Mouse (Mus musculus): ENCODE measurements at regions not wholly inside any gene's neighbourhood (a gene's known extent, or its start where the extent isn't known, plus 50 kb on each side); places are given as distances from the start of the nearest gene placed in this dataset.

DNA sequence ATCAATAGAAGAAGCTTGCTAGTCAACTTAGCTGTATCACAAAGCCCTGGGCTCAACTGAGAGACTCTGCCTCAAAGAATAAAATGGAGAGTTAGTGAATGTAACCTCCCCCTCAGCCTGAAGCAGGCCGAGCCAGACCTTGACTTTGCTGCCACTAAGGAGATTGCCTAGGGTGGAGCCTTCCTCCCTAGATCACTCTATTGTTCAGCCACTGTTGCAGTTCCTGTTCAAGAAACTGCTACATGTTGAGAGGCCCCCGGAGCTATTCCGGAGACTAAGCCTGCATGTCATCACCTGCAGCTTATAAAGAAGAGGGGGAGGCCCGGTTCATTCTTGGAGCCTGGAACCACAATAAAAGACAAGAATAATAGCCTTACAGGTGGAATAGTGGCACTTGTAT lies 257.9 kb downstream of the Adgrg6 start:
- Histone ChIP-seq H3K36me3 (replicated peaks) (no peaks in the 10 kb centered on the region), H3K27me3 (ENCODE audit: insufficient read depth, low read length) (peaks cover 2% of the 10 kb centered on the region; the same call in 1 of the 2 replicates), H3K9me3 (replicated peaks) (no peaks in the 10 kb centered on the region), H3K4me1 (ENCODE audit: insufficient read depth, low read depth, low read length) (no peaks in the 10 kb centered on the region), H3K4me3 (ENCODE audit: low read depth, low read length) (no peak overlapping the region)
- no peak for DNase-seq (ENCODE audit: low spot score)
- TF ChIP-seq GATA2 (IDR thresholded peaks at IDR 0.05; ENCODE audit: borderline replicate concordance, low read depth, low read length): no peak
- TF ChIP-seq GATA1 (IDR thresholded peaks at IDR 0.05; ENCODE audit: borderline replicate concordance, low read length): no peak
- TF ChIP-seq TAL1 (conservative IDR thresholded peaks at IDR 0.05; ENCODE audit: low read depth, low read length): no peak
- TF ChIP-seq POLR2AphosphoS5 (IDR thresholded peaks at IDR 0.05; ENCODE audit: insufficient replicate concordance, low read depth, low read length): no peak
- TF ChIP-seq CTCF (IDR thresholded peaks at IDR 0.05; ENCODE audit: low read depth, low read length): no peak
- no peak for ATAC-seq (ENCODE audit: extremely low read depth, insufficient number of reproducible peaks, low FRiP score, poor library complexity, severe bottlenecking)

DNA sequence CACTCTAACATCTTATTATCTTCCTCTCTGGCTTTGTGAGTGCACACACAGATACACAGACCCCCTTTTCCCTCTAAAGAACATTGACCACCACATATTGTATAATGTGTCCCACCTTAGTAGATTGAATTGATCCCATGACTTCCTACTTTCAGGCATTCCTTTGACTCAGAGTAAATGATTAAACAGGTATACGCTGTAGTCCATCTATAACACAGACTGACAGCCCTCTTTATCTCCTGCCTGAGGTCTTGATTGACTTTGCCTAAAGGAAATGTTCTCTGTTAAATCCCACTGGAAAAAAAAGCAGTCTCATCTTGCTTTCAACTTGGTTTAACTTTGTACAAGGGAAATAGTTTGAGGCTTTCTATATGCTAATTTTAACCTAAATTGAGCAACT lies 268.8 kb downstream of the Adgrg6 start:
- H3K4me3 ChIP-seq (ENCODE audit: low read depth, low read length): no peak overlapping the region
- DNase-seq (ENCODE audit: low spot score) (no peak), ATAC-seq (ENCODE audit: extremely low read depth, insufficient number of reproducible peaks, low FRiP score, poor library complexity, severe bottlenecking) (no peak)
- no peaks in the 10 kb centered on the region for H3K4me1 ChIP-seq (ENCODE audit: insufficient read depth, low read depth, low read length)
- TF ChIP-seq GATA2 (IDR thresholded peaks at IDR 0.05; ENCODE audit: borderline replicate concordance, low read depth, low read length) (no peak), CTCF (IDR thresholded peaks at IDR 0.05; ENCODE audit: low read depth, low read length) (no peak), TAL1 (conservative IDR thresholded peaks at IDR 0.05; ENCODE audit: low read depth, low read length) (no peak), POLR2AphosphoS5 (IDR thresholded peaks at IDR 0.05; ENCODE audit: insufficient replicate concordance, low read depth, low read length) (no peak), GATA1 (IDR thresholded peaks at IDR 0.05; ENCODE audit: borderline replicate concordance, low read length) (no peak)
- no peaks in the 10 kb centered on the region for H3K36me3 ChIP-seq (replicated peaks)
- no peaks in the 10 kb centered on the region for H3K27me3 ChIP-seq (ENCODE audit: insufficient read depth, low read length)
- no peaks in the 10 kb centered on the region for H3K9me3 ChIP-seq (replicated peaks)

DNA sequence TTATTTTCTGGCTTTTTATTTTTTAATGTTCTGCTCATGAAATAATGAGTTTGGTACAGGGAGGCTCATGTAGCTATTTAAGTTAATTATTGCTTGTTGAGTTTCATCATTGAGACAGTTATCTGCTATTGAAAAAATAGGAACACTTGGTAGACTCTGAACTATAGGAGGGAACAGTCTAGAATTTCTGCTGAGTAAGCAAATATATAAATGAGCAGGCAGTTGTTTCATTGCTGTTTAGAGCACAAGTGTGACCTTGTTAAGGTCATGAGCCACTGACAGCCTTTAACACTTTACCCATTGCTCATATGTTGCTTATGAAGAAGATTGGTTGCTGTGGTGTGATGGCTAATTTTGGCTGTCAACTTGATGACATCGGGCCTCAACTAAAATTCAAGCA lies 270.0 kb downstream of the Adgrg6 start:
- DNase-seq (ENCODE audit: low spot score) (no peak), ATAC-seq (ENCODE audit: extremely low read depth, insufficient number of reproducible peaks, low FRiP score, poor library complexity, severe bottlenecking) (no peak)
- Histone ChIP-seq H3K9me3 (replicated peaks) (no peaks in the 10 kb centered on the region), H3K36me3 (replicated peaks) (no peaks in the 10 kb centered on the region), H3K4me3 (ENCODE audit: low read depth, low read length) (no peak overlapping the region), H3K27me3 (ENCODE audit: insufficient read depth, low read length) (no peaks in the 10 kb centered on the region), H3K4me1 (ENCODE audit: insufficient read depth, low read depth, low read length) (no peaks in the 10 kb centered on the region)
- TF ChIP-seq GATA2 (IDR thresholded peaks at IDR 0.05; ENCODE audit: borderline replicate concordance, low read depth, low read length) (no peak), GATA1 (IDR thresholded peaks at IDR 0.05; ENCODE audit: borderline replicate concordance, low read length) (no peak), CTCF (IDR thresholded peaks at IDR 0.05; ENCODE audit: low read depth, low read length) (no peak), TAL1 (conservative IDR thresholded peaks at IDR 0.05; ENCODE audit: low read depth, low read length) (no peak), POLR2AphosphoS5 (IDR thresholded peaks at IDR 0.05; ENCODE audit: insufficient replicate concordance, low read depth, low read length) (no peak)

DNA sequence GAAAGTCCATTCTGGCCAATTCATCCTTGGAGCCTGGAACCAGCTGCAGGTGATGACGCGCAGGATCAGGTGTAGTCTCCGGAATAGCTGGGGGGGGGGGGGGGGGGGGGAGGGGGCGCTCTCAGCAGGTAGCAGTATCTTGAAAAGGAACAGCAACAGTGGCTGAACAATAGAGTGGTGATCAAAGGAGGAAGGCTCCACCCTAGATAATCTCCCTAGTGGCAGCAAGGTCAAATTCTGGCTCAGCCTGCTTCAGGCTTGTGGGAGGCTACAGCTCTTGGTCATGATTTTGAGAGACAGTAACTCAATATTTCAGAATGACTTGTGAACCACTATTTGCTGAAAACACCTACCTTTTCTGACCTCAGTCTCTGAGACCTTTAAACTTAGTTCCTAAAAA lies 275.5 kb downstream of the Adgrg6 start:
- DNase-seq (ENCODE audit: low spot score): no peak
- Histone ChIP-seq H3K27me3 (ENCODE audit: insufficient read depth, low read length) (no peaks in the 10 kb centered on the region), H3K9me3 (replicated peaks) (no peaks in the 10 kb centered on the region), H3K4me3 (ENCODE audit: low read depth, low read length) (no peak overlapping the region), H3K36me3 (replicated peaks) (no peaks in the 10 kb centered on the region), H3K4me1 (ENCODE audit: insufficient read depth, low read depth, low read length) (no peaks in the 10 kb centered on the region)
- no peak for TF ChIP-seq POLR2AphosphoS5 (IDR thresholded peaks at IDR 0.05; ENCODE audit: insufficient replicate concordance, low read depth, low read length)
- TF ChIP-seq GATA2 (IDR thresholded peaks at IDR 0.05; ENCODE audit: borderline replicate concordance, low read depth, low read length): no peak
- no peak for TF ChIP-seq TAL1 (conservative IDR thresholded peaks at IDR 0.05; ENCODE audit: low read depth, low read length)
- no peak for TF ChIP-seq CTCF (IDR thresholded peaks at IDR 0.05; ENCODE audit: low read depth, low read length)
- no peak for TF ChIP-seq GATA1 (IDR thresholded peaks at IDR 0.05; ENCODE audit: borderline replicate concordance, low read length)
- ATAC-seq (ENCODE audit: extremely low read depth, insufficient number of reproducible peaks, low FRiP score, poor library complexity, severe bottlenecking): no peak

DNA sequence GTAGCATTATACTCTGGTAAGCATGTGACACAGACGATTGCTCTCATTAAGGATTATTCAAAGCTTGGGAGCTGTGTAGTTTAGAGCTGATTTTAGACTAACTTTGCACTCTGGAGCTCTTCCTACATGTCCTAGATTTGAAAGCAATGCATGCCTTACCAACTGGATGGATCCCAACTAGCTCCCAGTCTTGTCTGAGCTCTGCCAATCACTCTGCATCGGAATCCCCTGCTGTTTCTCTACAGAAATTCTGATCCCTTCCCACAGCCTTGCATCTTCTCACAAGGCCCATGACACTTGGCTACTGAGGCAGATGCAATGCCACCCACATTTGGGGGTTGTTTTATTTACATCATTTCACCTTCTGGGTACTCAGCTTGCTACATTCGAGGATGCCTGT lies 277.8 kb downstream of the Adgrg6 start:
- H3K4me3 ChIP-seq (ENCODE audit: low read depth, low read length): no peak overlapping the region
- TF ChIP-seq TAL1 (conservative IDR thresholded peaks at IDR 0.05; ENCODE audit: low read depth, low read length): no peak
- no peak for TF ChIP-seq POLR2AphosphoS5 (IDR thresholded peaks at IDR 0.05; ENCODE audit: insufficient replicate concordance, low read depth, low read length)
- no peak for TF ChIP-seq CTCF (IDR thresholded peaks at IDR 0.05; ENCODE audit: low read depth, low read length)
- no peak for TF ChIP-seq GATA1 (IDR thresholded peaks at IDR 0.05; ENCODE audit: borderline replicate concordance, low read length)
- no peak for TF ChIP-seq GATA2 (IDR thresholded peaks at IDR 0.05; ENCODE audit: borderline replicate concordance, low read depth, low read length)
- H3K4me1 ChIP-seq (ENCODE audit: insufficient read depth, low read depth, low read length): no peaks in the 10 kb centered on the region
- no peaks in the 10 kb centered on the region for H3K27me3 ChIP-seq (ENCODE audit: insufficient read depth, low read length)
- DNase-seq (ENCODE audit: low spot score) (no peak), ATAC-seq (ENCODE audit: extremely low read depth, insufficient number of reproducible peaks, low FRiP score, poor library complexity, severe bottlenecking) (no peak)
- H3K9me3 ChIP-seq (replicated peaks): no peaks in the 10 kb centered on the region
- no peaks in the 10 kb centered on the region for H3K36me3 ChIP-seq (replicated peaks)

DNA sequence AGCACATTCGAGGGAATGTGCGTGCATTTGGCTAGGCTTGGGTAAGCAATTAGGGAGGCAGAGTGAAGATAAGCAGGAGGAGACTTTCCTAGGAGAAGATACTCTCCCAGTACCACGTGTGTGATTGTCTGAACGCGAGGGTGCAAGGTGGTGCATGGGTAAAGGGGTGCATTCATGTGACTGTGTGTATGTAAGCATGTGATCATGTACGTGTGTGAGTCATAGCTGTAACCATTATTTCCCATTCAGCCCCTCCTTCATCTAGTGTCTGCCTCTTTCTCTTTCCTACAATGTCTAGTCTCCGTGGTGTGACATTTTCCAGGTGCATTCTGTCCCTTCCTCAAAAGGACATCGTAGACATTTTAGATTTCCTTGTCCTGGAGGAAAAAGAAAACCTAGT lies 273.8 kb downstream of the Hivep2 start:
- Histone ChIP-seq H3K4me1 (ENCODE audit: insufficient read depth, low read depth, low read length) (no peaks in the 10 kb centered on the region), H3K36me3 (replicated peaks) (no peaks in the 10 kb centered on the region), H3K27me3 (ENCODE audit: insufficient read depth, low read length) (no peaks in the 10 kb centered on the region), H3K4me3 (ENCODE audit: low read depth, low read length) (no peak overlapping the region), H3K9me3 (replicated peaks) (no peaks in the 10 kb centered on the region)
- ATAC-seq (ENCODE audit: extremely low read depth, insufficient number of reproducible peaks, low FRiP score, poor library complexity, severe bottlenecking) (no peak), DNase-seq (ENCODE audit: low spot score) (no peak)
- TF ChIP-seq POLR2AphosphoS5 (IDR thresholded peaks at IDR 0.05; ENCODE audit: insufficient replicate concordance, low read depth, low read length) (no peak), GATA2 (IDR thresholded peaks at IDR 0.05; ENCODE audit: borderline replicate concordance, low read depth, low read length) (no peak), TAL1 (conservative IDR thresholded peaks at IDR 0.05; ENCODE audit: low read depth, low read length) (no peak), GATA1 (IDR thresholded peaks at IDR 0.05; ENCODE audit: borderline replicate concordance, low read length) (no peak), CTCF (IDR thresholded peaks at IDR 0.05; ENCODE audit: low read depth, low read length) (no peak)
